Mouse (Mus musculus): Measurements from ENCODE around the gene Rac2.

The Rac2 gene

DNA sequence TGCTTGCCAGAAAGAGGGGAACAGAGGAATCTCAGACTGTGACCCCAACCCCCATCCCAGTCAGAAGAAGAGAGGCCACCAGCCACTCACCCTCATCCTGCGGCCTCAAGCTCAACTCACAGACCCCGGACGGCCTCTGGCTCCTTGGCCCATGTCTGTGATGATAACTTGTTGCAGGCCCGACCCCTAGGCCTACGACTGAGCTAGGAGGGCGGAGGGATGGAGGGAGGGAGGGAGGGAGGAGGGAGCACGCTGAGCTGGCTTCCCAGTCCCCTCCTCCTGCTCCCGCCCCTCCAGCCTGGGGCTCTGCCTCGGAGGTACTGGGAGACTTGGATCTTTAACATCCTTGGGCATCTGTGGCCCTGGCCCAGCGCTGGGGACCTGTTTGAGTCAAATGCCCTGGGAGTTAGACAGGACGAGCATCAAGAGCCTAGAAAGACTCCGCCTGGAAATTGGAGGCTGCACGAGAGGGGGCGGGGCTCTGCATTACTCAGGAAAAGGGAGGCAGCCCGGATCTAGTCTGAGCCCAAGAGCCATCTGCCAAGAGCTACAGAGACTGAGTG, 43.1 kb downstream of the Rac2 start:
- CTCF ChIA-PET, result interaction anchor here (0.7 to 1.0 kb wide), 2 partner anchors 31 to 82 kb away, joined by 3 read pairs; no protein-coding TSS in a partner anchor

DNA sequence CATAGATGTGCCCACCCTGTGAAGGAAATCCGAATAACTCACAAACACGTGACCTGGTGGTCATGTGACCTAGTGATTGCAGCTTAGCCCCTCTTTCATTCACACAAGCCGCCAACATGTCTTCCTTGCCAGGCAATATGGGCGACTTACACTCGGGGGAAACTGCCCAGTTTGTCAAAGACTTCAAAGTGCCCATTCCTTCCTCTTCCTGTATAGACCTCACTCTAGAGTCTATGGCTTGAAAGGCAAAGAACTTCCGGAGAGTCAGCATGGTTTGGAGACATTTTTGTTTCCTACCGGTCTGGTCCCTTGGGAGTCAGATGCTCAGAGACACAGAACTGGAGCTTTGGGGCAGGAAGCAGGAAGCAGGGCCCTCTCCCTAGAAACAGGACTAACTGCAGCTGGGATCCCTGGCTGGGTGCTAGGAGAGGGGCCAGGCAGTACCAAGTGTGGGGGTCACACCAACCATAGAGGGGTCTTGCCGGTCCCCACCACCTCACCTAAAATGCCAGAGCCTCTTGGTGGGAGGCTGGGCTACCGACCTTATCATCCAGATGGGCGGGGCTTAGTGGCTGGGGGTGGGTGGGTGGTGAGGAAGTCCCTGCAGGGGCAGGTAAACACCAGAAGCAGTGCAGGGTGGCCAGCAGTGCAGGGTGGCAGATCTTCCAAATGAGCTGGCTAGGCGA, 43.7 kb downstream of the Rac2 start:
- CTCF ChIA-PET, result interaction anchor here (0.6 to 1.0 kb wide), 4 partner anchors 32 to 1784 kb away, joined by 3 to 8 read pairs (median 5); no protein-coding TSS in a partner anchor

DNA sequence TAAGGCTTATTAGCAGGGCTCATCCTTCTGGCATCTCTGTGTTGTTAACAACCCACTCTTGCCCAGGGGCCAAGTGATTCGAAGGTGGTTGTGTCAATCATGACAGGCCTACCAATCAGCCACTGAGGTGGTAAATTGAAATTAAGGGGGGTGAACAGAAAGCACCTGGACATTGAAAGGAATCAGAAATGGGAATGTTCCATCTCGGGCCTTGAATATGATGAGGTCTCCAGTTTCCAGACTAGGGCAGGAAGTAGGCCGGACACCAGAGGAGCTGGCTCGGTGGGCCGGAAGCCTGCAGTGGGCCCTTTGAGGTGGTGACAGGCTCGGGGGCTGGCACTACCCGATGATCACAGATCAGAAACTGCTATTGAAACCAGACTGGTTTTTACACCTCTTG, 44.6 kb downstream of the Rac2 start:
- CTCF ChIA-PET, result no interaction called here

DNA sequence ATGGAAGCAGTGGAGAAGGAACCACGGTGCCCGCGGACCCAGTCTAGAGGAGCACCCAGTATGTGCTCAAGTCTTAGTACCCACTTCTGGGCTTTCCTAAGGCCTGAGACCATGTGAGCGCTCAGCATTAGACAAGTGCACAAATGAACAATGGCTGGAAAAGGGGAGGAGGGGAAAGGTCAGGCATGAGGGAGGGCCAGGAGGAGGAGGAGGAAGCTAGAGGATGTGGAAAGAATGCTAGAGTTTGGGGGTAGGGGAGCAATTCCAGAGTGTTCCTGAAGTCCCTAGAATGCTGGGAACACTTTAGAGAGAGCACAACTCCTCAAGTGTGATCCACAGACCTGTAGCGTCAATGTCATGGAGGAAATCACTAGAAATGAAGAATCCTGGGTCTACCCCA, 48.4 kb downstream of the Rac2 start:
- CTCF ChIA-PET, result interaction anchor here (0.6 kb wide), 2 partner anchors 9 to 1720 kb away, joined by 3 read pairs; no protein-coding TSS in a partner anchor

DNA sequence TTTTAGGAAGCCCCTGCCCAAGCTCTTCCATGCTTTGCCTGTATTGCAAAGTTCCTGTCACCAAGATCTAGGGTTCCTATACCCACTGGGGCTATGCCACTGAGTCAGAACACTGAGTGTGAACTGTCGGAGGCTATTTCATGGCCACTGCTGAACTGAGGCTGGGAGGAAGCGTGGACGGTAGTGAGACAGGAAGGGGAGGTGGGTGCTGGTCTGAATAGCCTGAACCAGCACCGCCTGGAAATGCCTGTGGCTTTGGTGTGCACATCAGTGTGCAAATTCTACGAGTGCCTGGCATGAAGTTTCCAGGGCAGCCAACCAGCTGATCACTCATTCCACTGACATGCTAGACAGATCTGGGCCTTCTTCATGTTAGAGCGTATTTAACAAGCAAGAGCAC, 50.7 kb downstream of the Rac2 start:
- CTCF ChIA-PET, result no interaction called here

DNA sequence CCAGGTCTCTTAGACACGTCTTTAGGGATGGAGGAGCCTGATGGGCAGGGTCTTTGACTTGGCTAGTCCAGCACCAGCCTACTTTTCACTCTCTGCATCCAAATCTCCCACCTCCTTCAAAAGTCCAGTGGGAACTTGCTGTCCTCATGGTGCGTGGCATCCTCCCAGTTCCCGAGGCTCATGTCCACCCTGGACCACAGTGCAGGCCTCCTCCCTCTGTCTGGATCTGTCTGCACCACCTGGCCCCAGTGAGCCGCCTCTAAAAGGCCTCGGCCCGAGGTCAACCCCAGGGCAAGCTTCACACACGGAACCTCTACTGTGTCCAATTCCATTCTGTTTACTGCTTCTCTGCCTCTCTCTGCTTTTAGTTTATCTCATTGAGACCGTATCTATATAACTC, 51.3 kb downstream of the Rac2 start:
- CTCF ChIA-PET, result no interaction called here

DNA sequence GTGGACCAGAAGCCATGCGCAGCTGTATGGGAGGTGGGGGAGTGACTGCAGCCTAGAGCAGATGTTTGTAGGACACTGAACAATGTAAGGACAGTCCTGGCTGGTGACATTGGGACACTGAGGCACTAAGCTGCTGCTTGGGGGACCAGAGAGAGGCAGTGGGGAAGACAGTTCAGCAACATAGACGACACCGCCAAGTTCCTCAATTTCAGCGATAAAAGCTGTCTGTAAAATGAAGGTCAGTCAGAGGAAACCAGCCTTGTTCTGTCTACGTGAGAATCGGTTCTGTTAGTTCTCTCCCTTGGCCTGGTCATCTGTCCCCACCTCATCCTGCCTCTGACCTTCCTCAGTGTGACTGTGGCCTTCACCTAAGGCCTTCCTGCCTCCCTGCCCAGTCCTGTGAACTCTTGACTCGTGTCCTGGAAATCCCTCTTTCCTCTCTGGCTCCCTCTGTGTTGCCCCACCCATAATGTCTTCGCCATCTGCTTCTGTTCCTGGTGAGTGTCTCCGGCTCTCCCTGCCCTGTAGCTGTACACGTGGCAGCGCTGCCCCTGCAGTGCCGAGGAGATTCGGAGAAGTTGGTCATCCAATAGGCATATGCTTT, 52.4 kb downstream of the Rac2 start:
- CTCF ChIA-PET, result interaction anchor here (0.6 to 0.7 kb wide), 3 partner anchors 72 to 335 kb away, joined by 3 to 5 read pairs (median 3); partner anchors contain the start of gene Lgals2

DNA sequence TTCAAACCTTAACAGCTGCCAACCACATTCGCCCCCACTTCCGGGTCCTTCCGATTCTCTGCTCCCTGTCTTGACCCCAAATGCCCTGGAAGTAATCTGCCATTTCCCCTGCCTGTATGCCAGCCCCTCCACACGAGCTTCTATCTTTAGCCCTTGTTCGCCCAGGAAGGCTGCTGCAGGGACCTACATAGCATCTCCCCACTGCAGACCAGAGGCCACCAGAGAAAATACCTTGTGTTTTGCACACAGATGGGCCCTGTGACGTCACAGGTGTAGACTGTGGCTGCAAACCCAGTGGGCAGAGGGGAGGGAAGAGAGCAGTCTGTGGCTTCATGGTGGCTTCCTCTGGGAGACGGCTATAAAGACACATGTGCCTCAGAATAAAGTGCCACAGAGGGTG, 54.4 kb downstream of the Rac2 start:
- CTCF ChIA-PET, result no interaction called here

DNA sequence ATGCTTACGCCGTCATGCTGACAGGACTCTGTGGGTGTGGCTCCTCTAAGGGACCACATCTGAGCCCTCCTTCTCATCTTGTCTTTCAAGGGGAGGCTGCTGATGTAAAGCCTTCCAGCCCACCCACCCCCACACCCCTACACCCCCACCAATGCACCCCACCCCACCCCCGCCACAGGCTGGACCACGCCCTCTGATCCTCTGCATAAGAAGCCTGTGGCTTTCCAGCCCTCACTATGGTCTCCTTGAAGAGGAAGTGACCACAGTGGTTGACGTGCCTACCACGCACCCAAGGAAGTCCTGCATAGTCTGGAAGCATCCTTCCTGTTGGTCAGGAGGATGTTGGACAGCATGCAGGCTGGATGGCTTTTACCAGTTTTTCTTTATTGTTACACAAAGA, 56.8 kb downstream of the Rac2 start:
- CTCF ChIA-PET, result no interaction called here

DNA sequence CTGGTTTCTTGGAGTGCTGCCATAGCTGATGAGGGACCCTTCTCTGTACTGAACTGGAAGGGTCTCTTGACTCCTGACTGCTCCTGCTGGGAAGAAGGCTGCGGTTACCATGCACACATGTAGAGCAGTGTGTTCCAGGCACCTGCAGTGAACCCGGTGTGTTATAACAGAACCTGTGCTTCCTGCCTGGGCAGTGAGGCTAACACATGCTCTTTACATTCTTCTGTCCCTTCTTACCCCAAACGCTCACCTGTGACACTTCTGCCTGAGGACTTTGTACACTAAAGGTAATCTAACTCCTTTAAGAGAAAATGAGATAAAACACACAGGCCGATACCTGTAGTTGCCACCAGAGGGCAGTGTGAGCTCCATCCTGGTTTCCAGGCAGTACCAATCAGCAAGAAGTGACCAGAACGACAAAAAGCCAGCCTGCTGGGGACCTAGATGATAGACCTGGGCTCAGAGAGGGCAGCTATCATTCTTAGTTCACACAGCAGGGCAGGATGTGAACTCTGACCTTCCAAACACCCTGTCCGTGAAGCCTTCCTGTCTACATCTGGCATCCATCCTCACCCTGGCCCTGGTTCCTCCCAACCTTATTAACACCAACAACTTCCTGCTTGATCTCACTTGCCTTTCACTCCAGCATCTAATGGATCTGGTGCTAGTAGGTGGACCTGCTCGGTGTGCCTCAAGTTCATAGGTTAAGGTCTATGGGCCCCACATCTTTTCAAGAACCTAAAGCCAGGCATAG, 58.0 kb downstream of the Rac2 start:
- CTCF ChIA-PET, result interaction anchor here (0.5 to 0.7 kb wide), 2 partner anchors 250 to 593 kb away, joined by 3 to 9 read pairs; no protein-coding TSS in a partner anchor

DNA sequence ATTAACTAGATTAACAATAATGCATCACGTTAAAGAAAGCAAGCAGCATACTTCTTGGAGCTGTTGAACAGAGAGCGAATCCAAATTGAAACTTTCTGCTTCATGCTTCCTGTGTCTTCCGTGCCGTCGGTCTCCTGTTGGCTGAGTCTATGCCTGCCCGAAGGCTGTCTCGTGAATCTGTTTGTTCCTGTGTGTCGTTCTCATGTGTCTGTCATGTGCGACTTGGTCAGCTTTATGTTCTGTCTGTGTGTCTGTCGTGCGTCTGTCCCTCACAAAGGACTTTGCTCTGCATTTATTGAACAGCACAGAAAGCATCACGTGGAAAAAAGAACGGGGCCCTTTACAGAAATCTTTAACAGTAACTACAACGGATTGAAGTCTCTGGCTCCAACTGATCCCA, 59.6 kb downstream of the Rac2 start:
- CTCF ChIA-PET, result interaction anchor here (0.9 kb wide), 1 partner anchor 10 kb away, joined by 3 read pairs; no protein-coding TSS in a partner anchor

DNA sequence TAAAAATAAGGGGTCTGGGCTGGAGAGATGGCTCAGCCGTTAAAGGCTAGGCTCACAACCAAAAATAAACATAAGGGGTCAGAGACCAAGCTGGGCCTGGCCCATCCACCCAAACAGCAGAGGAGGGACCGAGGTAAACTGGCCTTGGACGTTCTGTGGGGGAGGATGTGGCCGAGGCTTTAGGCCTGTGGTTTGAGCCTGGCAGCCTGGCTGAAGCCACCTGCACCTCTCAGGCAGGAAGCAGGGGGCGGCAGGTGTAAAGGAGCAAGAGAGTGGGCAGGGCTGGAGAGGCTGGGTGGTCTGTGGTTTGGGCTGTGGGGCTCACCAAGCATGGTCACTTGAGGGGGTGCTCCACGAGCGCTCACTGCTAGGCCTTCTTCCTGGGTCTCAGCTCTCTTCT, 60.6 kb downstream of the Rac2 start:
- CTCF ChIA-PET, result no interaction called here

DNA sequence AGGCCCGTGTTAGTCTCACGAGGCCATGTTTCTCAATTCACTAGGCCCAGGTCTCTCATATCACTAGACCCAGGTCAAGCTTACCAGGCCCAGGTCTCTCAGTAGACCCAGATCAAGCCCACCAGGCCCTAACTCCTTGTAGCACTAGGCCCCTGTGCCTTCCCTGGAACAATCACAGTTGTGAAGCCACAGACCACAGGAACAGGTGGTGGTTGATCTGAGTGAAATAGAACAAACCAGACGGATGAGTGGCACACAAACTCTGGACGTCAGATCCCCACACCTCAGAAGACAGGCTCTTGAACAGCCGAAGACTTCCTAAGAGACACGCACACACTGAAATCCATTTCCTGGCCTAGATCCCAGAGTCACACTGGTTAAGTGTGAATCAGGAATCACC, 61.8 kb downstream of the Rac2 start:
- CTCF ChIA-PET, result no interaction called here

DNA sequence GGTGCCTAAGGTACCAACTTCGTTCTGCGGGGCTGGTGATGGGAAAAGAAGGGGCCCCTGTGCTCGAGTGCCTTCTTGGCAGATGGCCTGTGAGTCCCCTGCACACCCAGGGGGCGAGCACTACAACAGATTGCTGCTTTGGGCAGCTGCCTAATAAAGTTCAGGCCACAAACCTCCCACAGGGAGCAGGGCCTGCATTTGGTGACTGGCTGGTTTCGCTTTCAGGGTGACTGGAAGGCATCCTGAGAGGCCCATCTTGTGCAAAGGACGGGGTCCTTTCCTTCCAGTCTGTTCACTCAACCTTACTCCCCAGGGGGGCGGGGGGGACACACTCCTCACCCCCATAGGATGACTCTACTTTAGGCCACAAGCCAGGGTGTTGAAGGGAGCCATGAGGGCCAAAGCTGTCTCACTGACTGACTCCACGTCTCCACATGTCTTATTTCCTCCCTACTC, 62.4 kb downstream of the Rac2 start:
- CTCF ChIA-PET, result no interaction called here

DNA sequence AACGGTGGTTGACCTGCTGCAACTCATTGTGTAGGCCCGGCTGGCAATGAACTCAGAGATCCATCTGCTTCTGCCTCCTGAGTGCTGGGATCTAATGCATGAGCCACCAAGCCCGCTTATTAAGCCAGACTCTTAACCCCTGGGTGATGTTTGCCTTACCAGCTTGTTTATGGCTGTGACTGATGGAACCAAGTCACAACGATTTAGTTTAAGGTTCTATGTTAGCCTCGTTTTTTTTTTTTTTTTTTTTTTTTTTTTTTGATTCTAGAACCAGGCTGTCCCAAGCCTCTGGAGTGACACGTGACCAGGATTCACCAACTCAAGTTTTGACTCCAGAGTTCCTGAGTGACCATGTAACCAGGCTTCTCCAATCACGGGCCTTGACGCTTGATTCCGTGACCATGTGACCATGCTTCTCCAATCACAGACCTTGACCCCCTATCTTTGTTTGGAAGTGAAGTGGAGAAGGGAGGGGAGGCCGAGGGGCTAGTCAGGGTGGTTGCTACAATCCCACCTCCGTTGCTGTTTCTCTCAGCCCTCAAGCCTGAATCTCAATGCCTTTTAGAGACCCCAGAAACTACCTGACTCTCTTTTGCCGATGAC, 63.2 kb downstream of the Rac2 start:
- CTCF ChIA-PET, result no interaction called here

All from spleen, embryonic (tissue).